Mouse (Mus musculus): ENCODE results near the gene Mcm2.

Gene Mcm2

DNA sequence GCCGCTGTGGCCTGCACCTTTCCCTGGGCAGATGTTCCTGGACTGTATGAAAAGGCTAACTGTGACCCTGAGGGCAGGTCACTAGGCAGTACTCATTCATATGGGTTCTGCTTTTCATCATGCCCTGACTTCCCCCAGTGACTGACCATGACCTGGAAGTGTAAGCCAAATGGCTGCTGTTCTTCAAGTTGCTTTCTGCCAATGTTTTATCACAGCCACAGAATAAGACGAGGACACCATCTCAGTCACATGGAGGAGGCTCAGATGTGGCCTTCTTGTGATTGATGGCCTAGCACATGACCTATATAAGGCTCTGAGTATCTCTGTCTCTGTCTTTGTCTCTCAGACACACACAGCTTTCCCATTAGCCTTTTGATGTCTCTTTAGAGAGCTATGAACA, 51.0 kb downstream of the Mcm2 start:
- no peak for DNase-seq (ENCODE audit: low spot score)

- DNase-seq (ENCODE audit: low spot score), result no peak
Observed at GRCm38 (mm10) chr6:88844901-88845565, 53.5 kb downstream of the Mcm2 start.

- DNase-seq (ENCODE audit: low spot score), result no peak
Observed at GRCm38 (mm10) chr6:88843781-88844725, 54.5 kb downstream of the Mcm2 start.

DNA sequence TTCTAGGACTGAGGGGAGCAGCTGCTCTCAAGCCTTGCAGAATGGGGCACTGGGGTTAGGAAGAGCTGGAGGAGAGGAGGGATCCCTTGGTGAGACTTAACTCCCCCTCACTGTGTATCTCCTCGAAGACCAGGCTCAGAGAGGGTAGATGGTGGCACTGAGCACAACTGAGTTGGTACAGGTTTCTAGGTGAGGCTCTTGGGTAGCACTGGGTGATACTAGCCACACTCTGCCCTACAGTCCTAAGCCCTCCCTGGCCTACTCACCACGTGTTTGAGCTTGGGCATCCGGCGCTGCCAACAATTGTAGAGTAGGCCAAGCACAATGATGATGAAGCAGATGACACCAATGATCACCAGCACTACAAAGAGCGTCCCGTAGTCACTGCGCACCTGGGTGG, 55.3 kb downstream of the Mcm2 start:
- DNase-seq (ENCODE audit: low spot score), result no peak

GRCm38 (mm10) chr6:88842731-88843151, 55.8 kb downstream of the Mcm2 start:
- no peak for DNase-seq (ENCODE audit: low spot score)

DNA sequence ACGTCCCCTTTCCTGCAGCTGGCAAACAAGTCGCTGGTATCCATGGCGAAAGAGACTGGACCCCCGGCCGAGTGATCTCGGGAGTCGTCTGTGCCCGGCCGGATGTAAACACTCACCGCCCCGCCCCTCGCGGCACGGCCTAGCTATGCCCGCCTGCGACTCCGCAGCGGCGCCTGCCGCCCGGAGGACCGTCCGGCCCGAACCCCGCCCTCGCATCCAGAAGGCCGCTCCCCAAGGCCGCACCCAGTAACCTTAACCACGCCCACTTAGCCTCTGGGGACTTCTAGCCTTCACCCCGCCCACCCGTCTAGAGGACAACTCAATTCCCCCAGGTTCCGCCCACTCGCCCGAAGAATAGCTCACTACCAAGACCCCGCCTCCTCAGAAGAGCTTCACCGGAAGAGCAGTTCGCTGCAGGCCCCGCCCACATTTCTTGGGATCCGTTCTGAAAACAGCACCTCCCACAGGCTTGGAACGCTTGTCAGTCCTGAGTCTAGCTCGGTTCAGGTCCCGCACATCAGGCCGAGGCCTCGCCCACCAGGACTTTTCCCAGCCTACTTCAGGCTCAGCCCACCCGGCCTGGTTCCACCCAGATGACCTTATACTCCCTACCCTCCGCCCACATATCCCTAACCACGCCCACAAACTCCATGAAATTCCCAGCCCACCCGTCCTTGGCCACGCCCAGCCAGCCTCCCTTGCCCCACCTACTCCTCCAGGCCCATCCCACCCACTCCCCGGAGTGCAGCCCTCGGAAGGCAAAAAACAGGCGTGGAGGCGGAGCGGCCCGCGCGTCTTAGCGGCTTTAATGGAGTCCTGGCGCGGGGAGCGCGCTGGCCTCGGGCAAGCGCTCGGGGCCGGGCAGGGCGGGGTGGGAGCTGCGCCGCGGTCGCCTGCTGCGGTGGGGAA, 56.5 kb downstream of the Mcm2 start, which contains the start of gene Abtb1:
Gene Abtb1 (minus strand): TSS at position 204 of the 909 bp plus-strand sequence.
- peak; percentile 99 for DNase-seq (ENCODE audit: low spot score)

GRCm38 (mm10) chr6:88841514-88841780, 57.1 kb downstream of the Mcm2 start:
- DNase-seq (ENCODE audit: low spot score), result no peak

DNA sequence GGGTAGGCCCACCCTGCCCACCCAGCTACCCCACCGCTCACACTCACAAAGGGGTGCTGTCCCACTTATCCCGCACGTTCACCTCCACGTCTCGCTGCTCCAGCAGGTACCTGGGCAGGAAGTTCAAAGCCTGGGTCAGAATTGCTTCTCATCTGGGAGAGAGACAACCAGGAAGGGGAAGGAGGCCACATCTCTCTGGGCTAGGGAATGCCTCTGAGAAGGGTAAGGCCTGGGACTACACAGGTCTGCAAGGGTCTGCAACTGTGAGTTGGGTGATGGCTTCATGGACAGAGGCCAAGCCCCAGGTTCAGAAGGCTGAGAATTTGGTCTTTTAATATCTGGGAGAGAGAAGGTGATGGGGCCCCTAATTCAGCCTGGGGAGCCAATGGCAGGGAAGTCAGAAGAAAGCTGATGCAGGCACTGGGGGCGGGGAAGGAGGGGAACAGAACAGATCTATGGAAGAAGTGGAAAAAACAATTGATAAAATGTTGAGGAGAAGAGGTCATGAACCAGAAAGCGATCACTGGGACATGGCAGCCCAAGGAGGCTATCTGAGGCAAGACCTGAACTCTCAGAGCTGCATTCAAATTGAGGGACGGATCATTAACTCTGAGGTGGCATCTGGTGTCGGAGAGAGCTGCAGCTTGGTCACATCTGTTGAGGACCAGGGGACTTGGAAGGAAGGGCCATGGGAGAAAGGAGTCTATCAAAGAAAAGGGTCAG, 57.6 kb downstream of the Mcm2 start:
- DNase-seq (ENCODE audit: low spot score), result no peak

GRCm38 (mm10) chr6:88840211-88840610, 58.4 kb downstream of the Mcm2 start:
- no peak for DNase-seq (ENCODE audit: low spot score)

GRCm38 (mm10) chr6:88839135-88839970, 59.2 kb downstream of the Mcm2 start:
- DNase-seq (ENCODE audit: low spot score), result no peak

DNA sequence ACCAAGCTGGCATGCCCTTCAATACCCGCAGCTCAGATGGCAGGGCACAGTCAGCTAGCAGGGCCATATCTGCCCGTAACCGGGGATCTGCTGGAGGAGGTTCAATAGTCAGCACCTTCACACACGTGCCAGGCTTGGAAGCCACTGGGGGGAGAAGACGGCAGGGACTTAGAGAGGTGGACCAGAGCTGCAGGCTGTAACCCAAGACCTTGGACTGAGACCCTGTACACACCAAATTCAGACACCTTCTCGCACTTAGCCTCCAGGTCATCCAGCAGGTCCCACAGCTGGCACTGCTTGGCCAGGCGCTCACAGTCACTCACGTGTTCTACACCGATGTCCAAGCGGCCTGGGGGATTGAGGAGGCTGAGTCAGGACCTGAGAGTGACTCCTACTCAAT, 60.0 kb downstream of the Mcm2 start:
- no peak for DNase-seq (ENCODE audit: low spot score)

GRCm38 (mm10) chr6:88837999-88838398, 60.6 kb downstream of the Mcm2 start:
- DNase-seq (ENCODE audit: low spot score), result no peak

DNA sequence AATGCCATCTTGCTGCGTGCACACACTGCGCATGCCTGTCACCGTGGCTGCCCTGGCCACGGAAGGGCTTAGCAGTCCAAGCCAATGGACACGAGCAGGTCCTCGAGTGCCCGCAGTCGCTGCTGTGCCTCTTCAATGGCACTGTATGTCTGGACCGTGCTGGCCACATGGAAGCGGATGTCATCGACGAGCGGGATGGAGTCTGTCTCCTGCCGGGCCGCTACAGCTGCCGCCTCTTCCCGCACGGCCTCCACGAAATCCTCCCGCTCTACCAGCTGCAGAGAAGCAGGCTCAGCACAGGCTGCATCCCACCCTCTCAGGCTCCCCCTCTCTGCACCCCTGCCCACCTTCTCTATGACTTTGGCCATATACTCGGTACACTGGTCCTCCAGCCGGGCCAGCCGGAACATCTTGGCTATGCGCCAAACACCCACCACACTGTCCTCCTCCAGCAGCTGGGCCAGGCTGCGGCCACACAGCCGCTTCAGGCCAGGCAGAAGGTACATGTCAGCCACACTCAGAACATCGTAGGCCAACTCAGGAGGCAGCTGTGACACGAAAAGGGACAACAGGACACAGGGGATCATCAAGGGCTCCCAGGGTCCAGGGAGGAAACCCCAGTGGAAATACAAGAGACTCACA, 62.3 kb downstream of the Mcm2 start:
- no peak for DNase-seq (ENCODE audit: low spot score)

GRCm38 (mm10) chr6:88835047-88835446, 63.5 kb downstream of the Mcm2 start:
- no peak for DNase-seq (ENCODE audit: low spot score)
